Mouse (Mus musculus): ENCODE measurements around the gene Spem1. TPM values are rescaled to one million over a fixed set of nuclear protein-coding genes. Genes with fewer than 3 reads are reported as not detected.

The Spem1 gene
- polyA plus RNA-seq, 1 experiment from 2014 or later, result 0.37 TPM

DNA sequence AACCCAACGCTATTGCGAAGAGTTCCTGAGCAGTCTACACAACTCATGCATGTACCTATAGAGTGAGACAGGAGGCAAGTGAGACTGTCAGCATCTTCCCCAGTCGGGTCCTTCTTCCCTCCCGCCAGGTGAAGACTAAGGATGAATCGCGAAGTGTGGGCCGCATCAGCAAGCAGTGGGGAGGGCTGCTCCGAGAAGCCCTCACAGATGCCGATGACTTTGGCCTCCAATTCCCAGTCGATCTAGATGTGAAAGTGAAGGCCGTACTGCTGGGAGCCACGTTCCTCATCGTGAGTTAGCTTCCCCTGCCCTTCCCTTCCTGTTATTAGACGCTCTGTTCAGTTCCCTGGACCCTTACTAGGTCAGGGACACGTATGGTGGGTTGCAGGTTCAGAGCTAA, 27.9 kb upstream of the Spem1 start:
- no peak overlapping the region for H3K9ac ChIP-seq
- H3K9me3 ChIP-seq (replicated peaks), result no peaks in the 10 kb centered on the region
- no peak overlapping the region for H3K4me3 ChIP-seq
- no peak overlapping the region for H3K4me2 ChIP-seq
- H3K36me3 ChIP-seq (ENCODE audit: poor library complexity, severe bottlenecking), result peaks cover 43% of the 10 kb centered on the region
- H3K27me3 ChIP-seq, result no peaks in the 10 kb centered on the region
- peak overlapping the region; percentile 14; the same call in 1 of the 2 replicates for H3K27ac ChIP-seq
- ATAC-seq, result no peak
- peaks cover 31% of the 10 kb centered on the region for H3K4me1 ChIP-seq
- 93% methylated on average over 15 of the region's 15 CpGs for WGBS

GRCm38 (mm10) chr11:69849128-69849527, 27.1 kb upstream of the Spem1 start:
- H3K27ac ChIP-seq, result peak overlapping the region; percentile 14
- peaks cover 43% of the 10 kb centered on the region for H3K36me3 ChIP-seq (ENCODE audit: poor library complexity, severe bottlenecking)
- 91% methylated on average over 9 of the region's 9 CpGs for WGBS
- no peak overlapping the region for H3K9ac ChIP-seq
- no peaks in the 10 kb centered on the region for H3K27me3 ChIP-seq
- no peak for ATAC-seq
- H3K4me3 ChIP-seq, result no peak overlapping the region
- H3K4me2 ChIP-seq, result no peak overlapping the region
- peaks cover 31% of the 10 kb centered on the region for H3K4me1 ChIP-seq
- H3K9me3 ChIP-seq (replicated peaks), result no peaks in the 10 kb centered on the region

DNA sequence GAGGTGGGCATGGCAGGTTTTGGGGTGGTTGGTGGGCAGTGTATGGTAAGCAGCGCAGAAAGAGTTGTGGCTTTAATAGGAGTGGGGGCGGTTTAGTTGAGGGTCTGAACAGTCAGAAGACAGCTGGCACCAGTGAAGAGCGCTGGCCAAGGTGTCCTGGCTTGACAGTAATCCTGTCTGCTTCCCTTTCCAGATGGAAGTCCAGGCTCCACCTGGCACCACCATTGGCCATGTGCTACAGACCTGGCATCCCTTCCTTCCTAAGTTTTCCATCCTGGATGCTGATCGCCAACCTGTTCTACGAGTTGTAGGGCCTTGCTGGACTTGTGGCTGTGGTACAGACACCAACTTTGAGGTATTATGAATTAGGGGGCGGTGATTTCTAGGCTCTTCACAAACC, 26.0 kb upstream of the Spem1 start:
- Histone ChIP-seq H3K9me3 (replicated peaks) (no peaks in the 10 kb centered on the region), H3K36me3 (ENCODE audit: poor library complexity, severe bottlenecking) (peaks cover 43% of the 10 kb centered on the region), H3K4me2 (peak overlapping the region; percentile 72), H3K9ac (0 out of 2 replicates have a peak overlapping the region, but pooled peaks have one; percentile 84), H3K27ac (no peak overlapping the region), H3K4me1 (peaks cover 31% of the 10 kb centered on the region), H3K27me3 (no peaks in the 10 kb centered on the region), H3K4me3 (peak overlapping the region; percentile 73)
- 95% methylated on average over 6 of the region's 6 CpGs for WGBS
- ATAC-seq, result no peak

- Histone ChIP-seq H3K9ac (peak overlapping the region; percentile 84), H3K9me3 (replicated peaks) (no peaks in the 10 kb centered on the region), H3K4me2 (peak overlapping the region; percentile 72), H3K4me3 (peak overlapping the region; percentile 73), H3K27ac (peak overlapping the region; percentile 94), H3K4me1 (peaks cover 31% of the 10 kb centered on the region), H3K27me3 (no peaks in the 10 kb centered on the region), H3K36me3 (ENCODE audit: poor library complexity, severe bottlenecking) (peaks cover 39% of the 10 kb centered on the region)
- 15% methylated on average over 36 of the region's 37 CpGs for whole genome bisulfite sequencing
- ATAC-seq, result peak; percentile 60
Observed at GRCm38 (mm10) chr11:69846738-69847688, 25.0 kb upstream of the Spem1 start.

GRCm38 (mm10) chr11:69846198-69846680, 24.3 kb upstream of the Spem1 start, which contains the start of gene Plscr3:
Gene Plscr3, plus strand, starts transcription at chr11:69846376.
- H3K4me1 ChIP-seq, result peaks cover 31% of the 10 kb centered on the region
- H3K4me2 ChIP-seq, result peak within 1 kb of the TSS; percentile 72
- under 1% methylated on average over 33 of the region's 38 CpGs for WGBS
- H3K27me3 ChIP-seq, result no peaks in the 10 kb centered on the region
- ATAC-seq, result peak; percentile 94
- H3K36me3 ChIP-seq (ENCODE audit: poor library complexity, severe bottlenecking), result peaks cover 31% of the 10 kb centered on the region
- H3K4me3 ChIP-seq, result peak within 1 kb of the TSS; percentile 73
- H3K9ac ChIP-seq, result peak within 1 kb of the TSS; percentile 84
- H3K9me3 ChIP-seq (replicated peaks), result no peaks in the 10 kb centered on the region
- peak within 1 kb of the TSS; percentile 94 for H3K27ac ChIP-seq

- Histone ChIP-seq H3K27ac (peak overlapping the region; percentile 96), H3K4me3 (peak overlapping the region; percentile 94), H3K4me1 (peaks cover 40% of the 10 kb centered on the region), H3K36me3 (ENCODE audit: poor library complexity, severe bottlenecking) (peaks cover 3% of the 10 kb centered on the region; the same call in 1 of the 2 replicates), H3K9ac (peak overlapping the region; percentile 68), H3K27me3 (0 out of 2 replicates have a peak, but pooled peaks cover under 1% of the 10 kb centered on the region), H3K4me2 (peak overlapping the region; percentile 94), H3K9me3 (replicated peaks) (no peaks in the 10 kb centered on the region)
- WGBS, result 2% methylated on average over 7 of the region's 7 CpGs
- ATAC-seq, result peak; percentile 4; the same call in 1 of the 2 replicates
Observed at GRCm38 (mm10) chr11:69838714-69839104, 16.7 kb upstream of the Spem1 start.

GRCm38 (mm10) chr11:69837952-69838713, 16.2 kb upstream of the Spem1 start, which contains the start of gene Tmem256:
Gene Tmem256, plus strand, starts transcription at chr11:69838514.
- Histone ChIP-seq H3K4me2 (peak within 1 kb of the TSS; percentile 94), H3K9me3 (replicated peaks) (no peaks in the 10 kb centered on the region), H3K27me3 (peaks cover 4% of the 10 kb centered on the region; the same call in 1 of the 2 replicates), H3K4me3 (peak within 1 kb of the TSS; percentile 94), H3K27ac (peak within 1 kb of the TSS; percentile 96), H3K9ac (peak within 1 kb of the TSS; percentile 96), H3K4me1 (peaks cover 45% of the 10 kb centered on the region), H3K36me3 (ENCODE audit: poor library complexity, severe bottlenecking) (peaks cover 9% of the 10 kb centered on the region; the same call in 1 of the 2 replicates)
- under 1% methylated on average over 34 of the region's 34 CpGs for WGBS
- peak; percentile 92 for ATAC-seq

GRCm38 (mm10) chr11:69837604-69837951, 15.6 kb upstream of the Spem1 start, which contains the start of gene Nlgn2:
Gene Nlgn2, minus strand, starts transcription at chr11:69837784.
- Histone ChIP-seq H3K36me3 (ENCODE audit: poor library complexity, severe bottlenecking) (peaks cover 15% of the 10 kb centered on the region), H3K27ac (peak within 1 kb of the TSS; percentile 96), H3K4me3 (peak within 1 kb of the TSS; percentile 94), H3K27me3 (peaks cover 4% of the 10 kb centered on the region; the same call in 1 of the 2 replicates), H3K4me1 (peaks cover 49% of the 10 kb centered on the region), H3K9ac (peak within 1 kb of the TSS; percentile 96), H3K9me3 (replicated peaks) (no peaks in the 10 kb centered on the region), H3K4me2 (peak within 1 kb of the TSS; percentile 94)
- WGBS, result 1% methylated on average over 14 of the region's 32 CpGs
- peak; percentile 72; the same call in 1 of the 2 replicates for ATAC-seq

GRCm38 (mm10) chr11:69836703-69837576, 15.0 kb upstream of the Spem1 start:
- peaks cover 4% of the 10 kb centered on the region; the same call in 1 of the 2 replicates for H3K27me3 ChIP-seq
- H3K9ac ChIP-seq, result peak overlapping the region; percentile 96
- peak overlapping the region; percentile 96 for H3K27ac ChIP-seq
- ATAC-seq, result 0 out of 2 replicates have a peak, but pooled peaks have one; percentile 7
- H3K4me1 ChIP-seq, result peaks cover 49% of the 10 kb centered on the region
- H3K4me2 ChIP-seq, result peak overlapping the region; percentile 94
- H3K9me3 ChIP-seq (replicated peaks), result no peaks in the 10 kb centered on the region
- H3K4me3 ChIP-seq, result peak overlapping the region; percentile 94
- peaks cover 21% of the 10 kb centered on the region for H3K36me3 ChIP-seq (ENCODE audit: poor library complexity, severe bottlenecking)
- WGBS, result 2% methylated on average over 49 of the region's 52 CpGs

DNA sequence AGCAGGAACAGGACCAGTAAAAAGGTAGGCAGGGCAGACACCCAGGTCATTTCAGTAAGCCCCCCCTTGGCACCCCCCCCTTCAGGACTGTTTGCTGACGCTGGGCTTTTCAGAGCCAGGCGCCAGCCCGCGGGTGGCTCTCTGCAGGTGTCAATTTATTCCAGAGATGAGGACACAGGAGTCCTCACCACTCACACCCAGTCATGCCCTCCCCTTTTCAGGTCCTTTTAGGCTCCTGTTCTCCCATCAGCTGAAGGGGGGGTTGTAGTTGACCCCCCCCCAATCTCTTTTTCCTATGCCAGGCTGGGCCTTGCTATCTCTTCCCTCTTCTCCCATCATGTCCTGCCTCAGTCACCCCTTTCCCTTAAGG, 14.0 kb upstream of the Spem1 start:
- WGBS, result 7% methylated on average over 4 of the region's 4 CpGs
- H3K4me1 ChIP-seq, result peaks cover 49% of the 10 kb centered on the region

More for the DNA sequence above, 14.0 kb upstream of the Spem1 start:
- Histone ChIP-seq H3K4me2 (peak overlapping the region; percentile 94), H3K36me3 (ENCODE audit: poor library complexity, severe bottlenecking) (peaks cover 28% of the 10 kb centered on the region), H3K27ac (peak overlapping the region; percentile 96), H3K4me3 (peak overlapping the region; percentile 94), H3K27me3 (peaks cover 4% of the 10 kb centered on the region; the same call in 1 of the 2 replicates), H3K9ac (peak overlapping the region; percentile 96), H3K9me3 (replicated peaks) (no peaks in the 10 kb centered on the region)
- no peak for ATAC-seq
